Mouse (Mus musculus) CD4-positive, CD25-positive, alpha-beta regulatory T cell, adult 9 weeks (primary cell): ENCODE measurements around the gene Nob1. TPM values are rescaled to one million over a fixed set of nuclear protein-coding genes. Genes with fewer than 3 reads are reported as not detected.

Experiments used
- polyA plus RNA-seq: library from polyadenylated mRNA; unstranded; fragments of 100-300 nt; shearing (Covaris generic); gene quantifications from one replicate; pipeline ENCODE4 v1.2.1, GENCODE M21; 2017

Gene Nob1
- polyA plus RNA-seq: 91.4 TPM

DNA sequence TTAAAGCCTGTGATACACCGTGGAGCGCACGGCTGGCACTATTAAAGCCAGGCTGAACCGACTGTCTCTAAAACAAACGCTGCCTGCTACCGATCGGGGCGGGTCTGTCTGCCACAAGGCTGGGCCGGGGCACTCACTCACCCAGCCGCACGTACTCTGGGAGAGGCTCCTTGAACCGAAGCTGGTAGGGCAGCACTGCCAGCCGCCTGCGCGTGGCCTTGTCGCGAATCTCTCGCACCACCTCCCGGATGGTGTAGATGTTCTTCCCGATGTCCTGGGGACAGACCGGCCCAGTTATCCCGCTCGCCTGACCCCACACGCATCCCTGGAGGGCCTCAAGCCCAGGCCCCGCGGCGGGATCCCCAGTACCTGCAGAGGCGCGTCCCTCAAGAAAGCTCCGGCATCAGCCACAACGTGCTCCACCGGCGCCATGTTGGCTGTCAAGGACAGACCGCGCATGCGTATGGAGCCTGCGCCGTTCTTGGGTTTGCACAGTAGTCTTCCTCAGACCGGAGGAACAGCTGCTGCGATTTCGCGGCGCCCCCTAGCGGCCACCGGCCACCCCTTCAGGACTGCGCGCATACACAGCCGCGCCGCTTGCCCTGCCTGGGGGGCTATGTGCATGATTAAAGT, at the start of gene Nob1:
Gene Nob1 (minus strand): TSS at position 455 of the 633 bp plus-strand sequence.

DNA sequence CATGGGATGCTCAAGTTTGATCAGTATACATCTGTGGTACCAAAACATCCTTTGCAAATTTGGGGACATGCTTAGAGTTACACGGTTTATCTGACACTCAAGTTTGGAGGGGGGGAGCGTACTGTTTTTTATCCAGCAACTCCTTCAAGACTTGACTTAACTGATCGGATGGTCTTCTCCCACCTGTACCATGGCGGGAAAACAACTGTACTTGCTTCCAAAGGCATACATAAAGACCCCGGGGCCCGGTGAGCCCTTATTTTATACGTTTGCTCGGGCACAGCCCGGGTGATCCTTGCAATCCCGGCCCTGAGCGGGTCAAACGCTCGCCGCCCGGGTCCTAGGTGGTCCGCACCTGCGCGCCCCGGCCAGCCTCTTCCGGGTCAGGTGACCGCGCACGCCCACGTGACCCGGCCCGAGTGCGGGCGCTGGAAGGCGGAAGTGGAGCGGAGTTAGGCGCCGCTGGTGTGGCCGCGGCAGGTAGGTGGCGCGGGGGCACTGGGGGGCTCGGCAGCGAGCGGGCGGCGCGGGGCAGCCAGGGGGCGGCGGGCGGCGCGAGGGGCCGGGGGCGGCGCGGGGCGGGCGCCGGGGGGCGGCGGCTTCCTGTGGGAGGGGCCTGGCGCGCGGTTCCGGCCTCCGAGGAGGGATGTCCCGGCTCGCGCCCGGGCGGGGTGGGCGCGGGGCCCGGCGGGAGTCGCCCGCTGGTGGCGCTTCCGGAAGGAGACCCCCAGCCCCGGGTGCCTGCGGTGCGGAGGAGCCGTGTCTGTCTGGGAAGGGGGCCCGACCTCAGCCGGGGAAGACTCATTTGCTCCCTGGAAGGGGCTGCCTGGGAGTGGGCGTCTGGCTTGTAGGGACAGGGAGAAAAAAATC, 11.3 kb upstream of the Nob1 start, which contains the start of gene Wwp2:
Gene Wwp2 (plus strand): TSS at position 404 of the 870 bp plus-strand sequence.

DNA sequence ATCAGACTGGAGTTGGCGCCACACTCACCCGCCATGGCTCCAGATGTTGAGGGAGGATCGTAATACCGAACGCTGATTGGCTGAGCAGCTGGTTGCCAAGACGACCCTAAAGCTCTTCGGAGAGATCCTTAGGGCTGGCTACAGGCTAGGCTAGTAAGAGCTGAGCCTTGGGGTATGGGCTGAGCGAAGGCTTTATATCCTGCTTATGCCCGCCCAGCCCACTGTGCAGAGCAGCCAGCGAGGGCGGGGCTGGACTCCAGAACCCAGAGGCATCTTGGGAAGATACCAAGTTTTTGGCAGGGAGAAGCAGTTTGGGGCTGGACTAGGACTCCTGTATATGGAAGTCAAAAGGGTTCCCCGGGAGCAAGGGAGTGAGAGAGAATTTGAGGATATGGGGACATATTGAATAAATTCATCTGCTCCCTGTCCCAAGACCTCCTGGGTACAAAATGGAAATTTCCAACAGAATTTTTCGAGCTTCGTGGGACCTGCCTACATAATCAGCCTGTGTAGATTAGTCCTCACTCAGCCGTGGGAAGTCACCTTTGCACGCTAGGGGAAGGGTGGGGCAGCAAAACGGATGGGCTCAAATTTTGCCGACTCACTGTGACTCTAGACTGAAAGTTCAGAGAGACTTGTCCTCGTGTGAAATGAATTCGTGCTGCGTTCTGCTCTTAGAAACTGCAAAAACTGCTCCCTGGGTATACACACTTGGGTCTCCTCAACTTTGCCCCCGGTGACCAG, 21.6 kb downstream of the Nob1 start, which contains the start of gene Nqo1:
Gene Nqo1 (minus strand): TSS at position 169 of the 744 bp plus-strand sequence.

Other genes starting within 250 kb of the Nob1 start
- gene Nfat5, start 131.6 kb downstream of the Nob1 start, polyA plus RNA-seq: 13.9 TPM
- gene Nqo1, start 21.8 kb downstream of the Nob1 start, polyA plus RNA-seq: 1.3 TPM
- gene Wwp2, start 11.3 kb upstream of the Nob1 start, polyA plus RNA-seq: 131 TPM
- 136 TPM for gene Psmd7, start 163.4 kb upstream of the Nob1 start, polyA plus RNA-seq